Mouse (Mus musculus): ENCODE results near the gene Arpp21.

DNA sequence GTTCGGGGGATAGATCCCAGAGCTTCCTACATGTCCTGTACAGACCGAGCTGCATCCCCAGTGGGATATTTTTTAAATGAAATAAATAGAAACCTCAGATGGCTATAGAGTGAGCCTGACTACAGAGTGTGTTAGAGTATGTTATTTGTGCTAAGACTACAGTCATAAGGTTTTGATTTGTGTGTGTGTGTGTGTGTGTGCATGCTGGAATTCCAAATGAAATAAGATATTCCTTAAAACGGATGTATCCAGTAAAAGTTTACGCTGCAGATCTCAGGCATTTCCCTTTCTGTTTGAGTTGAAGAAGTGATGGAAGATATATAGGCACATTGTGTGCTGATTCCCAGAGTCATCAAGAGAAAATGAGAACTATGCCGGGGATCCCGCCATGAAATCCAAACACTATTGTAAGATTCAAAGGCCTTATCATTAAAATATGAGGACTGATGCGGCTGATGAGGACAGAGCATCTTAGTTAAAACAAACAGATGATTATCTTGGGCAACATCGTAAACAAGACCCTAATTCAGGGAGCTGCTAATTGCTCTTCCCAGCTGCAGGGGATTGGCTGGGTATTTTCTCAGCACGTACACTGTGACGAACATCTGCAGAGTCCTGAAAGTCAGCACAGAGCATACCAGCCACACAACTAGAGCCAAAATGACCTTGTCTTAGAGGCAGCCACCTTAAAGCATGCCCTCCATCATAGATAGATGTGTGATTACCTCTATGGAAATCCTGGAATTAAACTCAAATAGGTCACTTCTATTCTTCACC, 20.5 kb downstream of the Arpp21 start:
- TF ChIP-seq POLR2A (IDR thresholded peaks at IDR 0.05; ENCODE audit: insufficient read depth, low read length) (no peak), EP300 (IDR thresholded peaks at IDR 0.05; ENCODE audit: insufficient read depth, low read depth, low read length) (no peak), CTCF (IDR thresholded peaks at IDR 0.05; ENCODE audit: low read depth, low read length) (no peak)
